Mouse (Mus musculus) right cerebral cortex, adult 18-20 months (tissue): ENCODE results near the gene Nbea.
"Not testable (repeated sequence)": the region's sequence is repeated elsewhere in the genome, so short reads cannot be mapped to it uniquely, and the experiment has no call there.

Experiments used
- DNase-seq: peaks from one replicate; pipeline ENCODE4 v3.0.0; 2022; ENCODE audit warnings: mixed read lengths

Gene Nbea

DNA sequence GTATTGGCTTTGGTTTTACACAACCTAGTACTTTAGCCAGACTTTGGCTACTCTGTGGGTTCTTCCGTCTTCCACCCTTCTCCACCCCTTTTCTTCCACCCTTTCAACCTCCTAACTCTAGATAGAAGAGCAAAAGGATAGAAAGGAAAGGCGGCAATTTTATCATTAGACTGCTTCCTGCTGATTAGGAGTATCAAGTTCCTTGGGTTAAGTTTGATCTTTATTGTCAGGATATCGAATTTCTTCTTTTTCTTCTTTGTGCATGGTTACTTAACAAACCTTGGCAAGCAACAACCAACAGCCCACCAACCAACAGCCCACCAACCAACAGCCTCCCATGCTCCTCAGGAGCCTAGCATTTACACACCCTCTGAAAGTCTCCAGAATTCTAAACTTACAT is 165.0 kb downstream of the Nbea start:
- no peak for DNase-seq

DNA sequence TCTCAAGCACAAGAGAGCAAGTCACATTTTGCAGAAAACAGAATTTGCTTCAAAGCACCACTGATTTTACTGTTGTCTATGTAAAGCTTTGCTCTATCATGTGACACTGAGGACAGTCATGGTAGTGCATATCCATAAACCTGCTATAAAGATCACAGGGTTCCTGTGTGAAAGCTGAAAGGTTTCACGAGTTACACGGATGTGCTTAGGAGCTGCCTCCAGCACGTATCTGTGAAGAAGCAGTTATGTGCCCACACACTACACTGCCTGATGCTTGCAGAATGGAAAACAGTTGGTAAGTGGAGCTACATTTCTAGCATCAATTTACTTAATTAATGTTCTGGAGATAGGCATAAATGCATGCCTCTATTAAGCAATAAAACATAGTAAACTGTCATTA is 172.4 kb downstream of the Nbea start:
- DNase-seq = peak; percentile 19

DNA sequence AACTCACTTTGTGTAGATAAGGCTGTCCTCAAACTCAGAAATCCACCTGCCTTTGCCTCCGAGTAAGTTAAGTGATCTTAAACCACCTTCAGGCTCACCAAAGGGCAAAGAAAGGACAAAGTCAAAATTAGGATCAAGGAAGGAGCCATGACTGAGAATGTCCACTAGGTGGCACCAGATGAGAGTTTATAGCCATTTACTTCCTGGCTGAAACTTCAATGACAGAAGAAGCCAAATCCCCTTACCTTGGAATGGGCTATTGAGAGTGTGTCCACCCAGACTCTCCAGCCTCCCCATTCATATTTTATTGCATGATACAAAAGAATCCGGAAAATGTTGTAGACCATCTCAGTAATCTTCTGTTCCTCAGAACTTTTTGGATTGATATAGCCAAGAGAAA is 175.5 kb downstream of the Nbea start:
- DNase-seq = peak; percentile 39

DNA sequence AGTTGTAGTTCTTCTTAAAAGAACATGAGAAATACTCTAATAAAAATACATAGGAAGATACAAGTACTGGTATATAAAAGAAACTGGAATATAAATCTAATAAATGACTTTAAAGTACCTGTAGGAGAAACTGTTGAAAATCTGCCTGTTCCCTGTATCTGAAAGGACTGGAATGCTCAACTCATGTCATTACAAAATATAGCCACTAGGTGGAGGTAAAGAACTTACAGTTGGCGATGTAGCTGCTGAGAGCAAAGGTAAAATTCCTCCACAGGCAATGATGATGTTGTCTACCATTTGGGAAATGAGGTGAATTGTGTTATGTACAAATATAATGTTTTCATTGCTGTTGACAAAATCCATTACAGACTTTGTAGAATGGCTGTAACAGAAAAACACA is 183.2 kb downstream of the Nbea start:
- DNase-seq = no peak

DNA sequence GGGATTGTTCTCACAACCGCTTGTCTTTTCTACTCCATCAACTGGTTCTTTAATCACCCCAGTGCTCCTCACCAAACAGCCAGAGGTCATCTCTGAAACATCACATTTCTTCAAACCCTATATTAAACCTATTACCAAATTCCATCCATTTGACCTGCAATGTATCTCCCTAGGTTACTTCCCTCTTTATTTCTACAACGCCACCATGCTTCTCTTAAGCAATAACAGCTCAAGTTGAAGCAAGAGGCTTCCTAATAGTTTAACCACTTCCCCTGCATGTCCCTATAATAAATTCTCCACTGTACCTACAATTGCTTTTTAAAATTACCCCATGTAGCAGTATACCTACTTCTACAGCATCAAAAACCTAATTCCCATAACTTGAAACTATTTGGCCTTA is 205.1 kb downstream of the Nbea start:
- DNase-seq = no peak

DNA sequence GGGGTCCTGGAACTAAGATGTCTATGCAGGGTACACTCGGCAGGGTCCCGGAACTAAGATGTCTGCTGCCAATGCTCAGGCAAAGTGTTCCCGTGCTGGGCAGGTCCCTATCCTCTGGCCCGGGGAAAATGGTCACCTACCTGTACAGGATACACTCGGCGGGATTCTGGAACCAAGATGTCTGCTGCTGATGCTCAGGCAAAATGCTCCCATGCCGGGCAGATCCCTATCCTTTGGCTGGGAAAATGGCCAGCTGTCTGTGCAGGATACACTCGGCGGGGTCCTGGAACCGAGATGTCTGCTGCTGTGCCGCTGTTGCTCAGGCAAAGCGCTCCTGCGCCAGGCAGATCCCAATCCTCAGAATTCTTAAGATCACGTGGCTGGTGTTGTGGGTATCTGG is 206.5 kb downstream of the Nbea start:
- DNase-seq = not testable (repeated sequence)

DNA sequence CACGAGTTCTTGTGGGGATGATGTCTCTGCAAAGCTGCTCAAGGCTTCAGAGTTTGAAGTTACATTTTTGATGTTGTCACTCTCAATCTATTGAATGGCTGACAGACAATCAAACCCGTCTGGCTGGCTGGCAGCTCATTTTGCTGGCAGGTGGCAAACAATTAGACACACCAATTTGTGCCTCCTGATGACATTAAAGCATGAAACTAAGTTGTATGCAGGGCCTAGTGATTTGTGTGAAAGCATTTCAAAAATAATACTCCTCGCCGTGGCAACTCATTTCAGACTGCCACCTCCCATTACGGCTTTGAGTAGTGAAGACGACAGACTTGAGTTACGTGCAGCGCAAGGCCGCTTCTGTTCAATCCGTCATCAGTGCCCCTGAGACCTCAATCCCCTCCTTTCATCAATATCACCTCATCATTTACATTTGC is 217.8 kb downstream of the Nbea start:
- DNase-seq = no peak

DNA sequence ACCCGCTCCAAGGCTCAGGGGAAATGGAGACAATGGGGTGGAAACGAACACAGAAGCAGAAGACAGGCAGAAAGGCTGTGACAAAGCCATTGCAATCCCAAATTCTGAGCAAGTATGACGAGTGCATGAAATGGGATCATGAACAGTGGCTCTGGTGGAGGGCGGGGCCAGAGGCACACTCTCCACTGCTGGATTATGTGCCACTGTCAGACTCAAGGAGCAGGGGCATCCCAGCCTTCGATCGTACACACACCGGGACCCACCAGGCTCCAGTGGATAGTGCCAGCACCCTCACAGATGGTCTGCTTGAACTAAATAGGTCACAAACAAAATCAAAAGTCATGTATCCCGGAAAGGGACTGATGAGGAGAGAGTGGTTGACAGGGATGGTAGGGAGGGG is 220.5 kb downstream of the Nbea start:
- no peak for DNase-seq

DNA sequence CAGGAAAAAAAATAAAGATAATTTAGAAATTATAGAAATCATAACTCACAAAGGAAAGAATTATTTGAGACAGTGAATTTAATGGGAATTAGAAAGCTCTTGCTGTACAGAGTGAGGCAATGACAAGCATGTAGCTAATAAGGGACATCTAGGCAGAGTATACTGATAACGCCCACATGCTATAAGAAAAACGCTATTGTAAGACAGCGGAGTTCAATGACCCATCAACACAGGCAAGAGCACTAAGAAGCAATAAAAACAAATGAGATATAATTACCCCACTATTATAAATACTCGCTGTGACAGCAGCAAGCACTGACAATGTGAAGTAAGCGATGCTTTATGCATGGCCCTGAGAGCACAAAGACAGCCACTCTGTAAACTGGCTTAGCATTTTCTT is 233.5 kb downstream of the Nbea start:
- DNase-seq = no peak

DNA sequence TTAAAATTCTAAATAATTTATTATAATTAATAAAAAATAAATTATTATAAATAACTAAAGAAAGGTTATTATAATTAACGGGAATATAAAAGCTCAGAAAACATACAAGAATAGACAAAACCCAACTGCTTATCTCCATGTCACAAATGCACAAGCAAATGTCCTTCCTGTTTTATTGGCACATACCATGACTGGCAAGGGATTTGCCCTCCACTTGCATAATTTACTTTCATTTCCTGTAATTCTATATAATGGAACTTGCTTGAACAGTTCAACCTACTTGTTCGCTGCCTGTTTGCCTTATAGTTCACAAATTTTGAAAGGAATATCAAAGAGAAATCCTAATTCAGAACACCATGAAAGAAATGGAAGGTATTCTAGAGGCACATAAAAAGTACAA is 234.4 kb downstream of the Nbea start:
- no peak for DNase-seq

DNA sequence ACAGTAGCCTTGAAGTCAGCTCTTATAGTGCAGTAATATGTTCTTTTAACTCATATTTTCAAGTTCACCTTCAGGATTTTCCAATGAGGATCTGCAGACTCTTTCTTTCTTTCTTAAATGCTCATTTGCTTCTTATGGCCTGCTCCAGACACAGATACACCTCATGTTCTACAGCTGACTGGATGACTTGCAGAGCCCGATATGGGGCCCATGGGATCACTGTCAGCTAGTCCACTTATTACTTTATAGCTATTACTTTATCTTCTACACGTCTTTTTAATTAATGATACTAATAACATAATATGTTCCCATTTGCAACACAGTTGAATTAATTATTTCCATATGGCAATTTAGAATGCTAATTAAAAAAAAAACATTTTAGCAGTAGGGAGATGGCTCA is 256.2 kb downstream of the Nbea start:
- DNase-seq = no peak

DNA sequence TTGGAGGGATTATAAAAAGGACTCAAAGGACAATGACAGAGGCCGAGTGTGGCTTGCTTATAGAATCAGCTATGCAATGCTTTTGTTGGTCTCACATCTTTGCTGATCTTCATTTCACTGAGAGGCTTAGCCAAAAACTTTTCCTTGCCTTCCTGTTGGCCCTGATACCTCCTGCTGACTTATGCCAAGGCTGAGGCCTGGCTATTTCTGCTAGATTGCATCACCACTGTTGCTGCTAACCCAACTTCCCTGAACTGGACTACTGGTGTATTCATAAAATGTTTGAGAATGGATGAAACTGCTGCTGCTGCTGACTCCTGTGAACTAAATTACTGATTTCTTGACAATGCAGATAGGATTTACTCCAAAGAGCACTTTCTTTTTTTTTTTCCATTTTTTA is 274.2 kb downstream of the Nbea start:
- no peak for DNase-seq

DNA sequence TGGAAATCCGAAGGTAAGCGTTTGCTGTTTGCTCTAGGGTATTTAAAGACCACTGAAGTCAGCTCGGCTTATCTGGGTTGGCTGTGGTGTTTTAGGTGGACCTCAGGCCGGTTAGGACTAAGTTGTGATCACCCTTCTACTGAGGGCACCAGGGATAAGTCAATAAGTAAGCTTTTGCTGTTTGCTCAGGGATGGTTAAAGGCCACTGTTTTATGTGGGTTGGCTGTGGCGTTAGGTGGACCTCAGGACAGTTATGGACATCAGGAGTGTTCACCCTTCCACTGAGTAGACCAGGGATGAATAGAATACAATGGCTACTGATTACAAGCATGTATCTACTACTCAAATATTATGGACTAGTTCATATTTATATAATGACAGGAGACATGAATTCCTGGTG is 292.9 kb downstream of the Nbea start:
- DNase-seq = no peak

DNA sequence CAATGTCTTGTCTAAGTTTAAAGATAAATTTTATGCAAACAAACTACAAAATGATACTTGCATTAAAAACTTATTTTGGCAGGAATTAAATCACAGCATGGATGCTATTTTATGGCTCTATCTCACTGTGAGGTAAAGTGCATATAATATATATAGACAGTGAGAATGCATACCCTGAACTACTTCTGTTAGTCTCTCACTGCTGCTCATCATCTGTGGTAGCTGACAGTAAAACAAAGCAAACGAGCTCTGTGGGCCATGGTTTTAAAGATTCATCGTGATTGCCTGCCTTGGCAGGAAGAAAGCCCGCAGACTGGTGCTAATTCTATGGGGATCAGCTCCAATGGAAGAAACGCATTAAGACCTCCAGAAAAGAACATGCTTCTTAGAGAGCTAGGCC is 294.3 kb downstream of the Nbea start:
- DNase-seq = no peak

DNA sequence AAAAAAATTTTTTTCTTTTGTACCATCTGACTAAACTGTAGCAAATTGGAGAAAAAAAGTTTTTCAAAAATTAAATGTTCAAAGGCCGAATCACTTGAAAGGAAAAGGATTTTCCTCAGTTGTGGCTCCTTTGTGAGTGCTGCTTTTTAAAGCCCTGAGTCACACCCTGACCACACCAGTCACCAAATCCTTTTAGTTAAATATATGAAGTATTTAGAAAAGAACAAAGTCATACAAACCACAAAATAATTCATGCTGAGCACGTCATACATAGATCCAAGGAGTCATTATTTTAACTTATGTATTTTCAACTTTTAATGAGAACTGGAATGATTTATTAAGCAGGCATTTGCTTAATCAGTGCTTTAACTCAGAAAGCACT is 295.7 kb downstream of the Nbea start:
- no peak for DNase-seq

DNA sequence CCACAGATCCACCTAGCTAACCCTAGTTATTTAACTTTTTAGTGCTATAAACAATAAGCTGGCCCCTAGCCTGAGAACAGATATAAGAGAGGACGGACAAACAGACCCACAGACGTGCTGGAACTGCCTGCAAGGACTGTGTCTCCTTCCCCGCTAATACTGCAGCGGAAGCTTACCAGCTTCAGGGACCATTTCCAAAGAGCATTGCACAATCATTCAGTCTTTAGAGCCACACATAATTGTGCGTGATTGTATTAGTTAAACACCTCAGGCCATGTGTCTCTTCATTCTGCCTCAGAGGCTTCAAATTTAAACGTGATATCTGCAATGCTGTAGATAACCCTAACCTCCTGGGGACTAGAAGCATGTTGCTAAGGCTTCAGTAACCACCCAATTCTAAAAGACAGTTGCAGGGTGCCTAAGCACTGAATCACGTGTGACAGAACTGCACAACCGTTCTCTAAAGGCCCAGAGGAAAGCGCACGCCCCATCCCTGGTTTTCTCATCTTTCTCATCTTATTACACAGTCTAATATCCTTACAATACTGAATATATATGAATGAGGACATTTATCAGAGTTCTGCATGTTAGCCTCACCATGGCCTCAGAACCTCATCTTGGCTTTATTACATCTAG is 296.2 kb downstream of the Nbea start:
- no peak for DNase-seq

DNA sequence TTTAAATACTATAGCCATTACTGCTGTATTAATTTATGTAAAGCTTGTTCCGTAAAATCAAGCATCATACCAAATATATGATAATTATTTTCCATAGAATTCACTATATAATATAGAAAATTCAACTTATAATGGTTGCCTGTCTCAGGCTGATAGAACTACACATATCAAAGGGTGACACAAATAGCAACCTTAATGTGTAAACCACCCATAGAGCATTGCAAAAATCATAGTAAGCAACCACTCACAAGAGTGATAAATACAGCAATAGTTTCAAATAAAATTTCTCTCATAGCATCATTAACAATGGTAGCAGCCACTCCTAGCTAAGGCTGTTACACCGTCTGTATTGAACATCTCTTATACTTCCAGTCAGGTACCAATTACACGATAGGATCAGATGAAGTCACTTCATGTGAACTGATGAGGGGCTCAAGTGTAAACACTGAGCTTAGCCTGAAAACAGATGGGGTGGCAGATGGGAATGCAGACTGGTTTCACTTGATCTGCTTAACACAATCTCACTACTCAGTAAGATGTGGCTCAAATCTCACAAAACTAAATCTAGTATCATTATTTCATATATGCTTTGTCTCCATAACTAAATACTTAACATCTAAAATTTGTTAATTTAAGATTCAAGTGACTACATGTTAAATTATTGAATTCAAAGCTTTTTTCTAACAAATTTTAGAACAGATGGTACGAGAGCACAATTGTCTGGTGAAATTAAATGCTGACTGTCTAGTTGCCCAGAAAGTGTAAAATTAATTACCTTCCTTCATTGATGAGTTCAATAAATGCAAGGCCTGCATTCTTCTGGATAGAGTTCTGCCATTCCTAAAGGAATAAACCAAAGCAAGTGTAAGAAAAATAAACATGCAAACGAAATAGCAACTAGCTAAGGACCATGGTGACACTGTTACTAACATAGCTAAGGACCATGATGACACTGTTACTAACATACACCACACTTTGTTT is 310.3 kb downstream of the Nbea start:
- DNase-seq = no peak

DNA sequence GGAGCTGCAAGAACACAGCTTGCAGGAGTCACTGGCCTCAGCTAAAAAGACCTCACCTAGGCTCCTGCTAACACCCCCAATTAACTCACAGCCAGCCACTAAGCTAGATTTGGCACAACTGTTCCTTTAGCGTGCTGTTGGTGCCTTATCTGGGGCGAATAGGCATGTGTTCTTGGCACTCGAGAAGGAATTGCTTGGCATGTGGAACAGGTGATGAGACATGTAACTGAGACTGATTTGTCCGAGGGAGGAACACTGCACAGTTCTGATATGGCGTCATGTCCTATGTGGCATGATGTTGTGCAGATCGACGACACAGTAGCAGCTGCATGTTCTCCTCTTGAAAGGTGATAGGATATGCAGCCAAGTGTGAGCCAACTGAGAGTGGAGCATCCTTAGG is 331.0 kb downstream of the Nbea start:
- no peak for DNase-seq

DNA sequence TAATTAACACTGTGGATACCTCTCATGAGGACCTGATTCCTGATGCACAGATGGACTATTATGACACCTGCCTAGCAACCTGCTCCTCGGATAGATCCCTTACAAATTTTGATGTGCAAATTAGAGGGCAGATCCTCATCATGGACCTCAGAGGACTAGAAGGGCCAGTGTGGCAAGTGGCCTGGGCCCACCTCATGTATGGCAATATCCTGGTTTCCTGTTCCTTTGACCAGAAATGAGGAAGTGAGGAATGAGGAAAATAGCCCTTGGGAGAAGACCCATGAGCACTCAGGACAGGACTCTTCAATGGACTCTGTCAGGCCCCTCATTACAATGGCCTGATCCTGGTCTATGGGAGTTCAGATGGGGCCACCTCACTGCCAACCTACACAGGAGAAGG is 336.4 kb downstream of the Nbea start:
- no peak for DNase-seq

DNA sequence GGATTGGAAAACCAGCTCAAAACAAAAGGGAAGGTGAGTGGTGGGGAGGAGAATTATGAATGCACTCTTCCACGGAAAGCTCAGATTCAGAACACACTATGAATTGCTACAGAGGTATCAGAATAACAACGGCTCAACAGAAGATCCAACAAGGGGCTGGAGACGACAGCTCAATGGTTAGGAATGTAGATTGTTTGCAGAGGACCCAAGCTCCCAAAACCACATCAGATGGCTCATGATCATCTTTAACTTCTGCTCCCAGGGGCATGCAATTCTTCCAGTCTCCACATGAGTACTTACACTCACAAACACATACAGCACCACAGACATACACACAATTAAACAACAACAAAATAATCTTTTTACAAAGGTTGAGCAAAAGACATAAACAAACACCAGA is 346.3 kb downstream of the Nbea start:
- no peak for DNase-seq

DNA sequence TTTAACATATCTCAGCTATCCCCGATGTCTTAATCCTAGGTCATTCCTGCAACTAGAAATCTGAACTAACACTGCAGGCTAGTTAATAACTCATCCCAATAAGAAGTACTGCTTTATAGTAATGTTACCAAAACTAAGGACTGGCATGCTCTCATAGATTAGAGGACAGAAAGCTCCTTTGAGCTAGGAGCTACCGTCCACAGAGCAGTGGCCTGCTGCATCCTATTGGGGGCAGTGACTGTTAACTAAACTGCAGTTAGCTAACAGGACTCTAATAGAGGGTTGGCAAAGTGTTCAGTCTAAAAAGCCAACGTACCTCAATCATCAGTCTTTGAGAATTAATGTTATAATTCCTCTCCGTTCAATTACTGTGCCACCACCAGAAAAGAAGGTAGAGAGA is 348.3 kb downstream of the Nbea start:
- DNase-seq = no peak

DNA sequence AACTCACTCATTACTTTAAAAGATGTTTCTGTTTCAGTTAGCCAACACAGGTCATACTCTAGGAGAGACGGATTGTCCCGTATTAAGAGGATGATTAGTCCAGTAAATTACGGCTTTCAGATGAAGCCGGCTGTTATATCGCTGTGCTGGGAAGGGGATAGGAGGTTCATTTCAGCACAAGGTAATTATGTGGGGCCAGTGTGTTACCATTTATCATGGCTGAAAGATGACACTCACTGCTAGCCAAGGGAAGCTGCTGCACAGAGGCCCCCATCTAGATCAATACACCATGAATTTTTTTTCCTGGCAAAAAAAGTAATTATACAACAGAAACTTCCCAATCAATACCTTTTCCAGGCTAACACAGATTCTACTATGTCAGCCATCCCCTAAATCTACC is 353.3 kb downstream of the Nbea start:
- DNase-seq = no peak

DNA sequence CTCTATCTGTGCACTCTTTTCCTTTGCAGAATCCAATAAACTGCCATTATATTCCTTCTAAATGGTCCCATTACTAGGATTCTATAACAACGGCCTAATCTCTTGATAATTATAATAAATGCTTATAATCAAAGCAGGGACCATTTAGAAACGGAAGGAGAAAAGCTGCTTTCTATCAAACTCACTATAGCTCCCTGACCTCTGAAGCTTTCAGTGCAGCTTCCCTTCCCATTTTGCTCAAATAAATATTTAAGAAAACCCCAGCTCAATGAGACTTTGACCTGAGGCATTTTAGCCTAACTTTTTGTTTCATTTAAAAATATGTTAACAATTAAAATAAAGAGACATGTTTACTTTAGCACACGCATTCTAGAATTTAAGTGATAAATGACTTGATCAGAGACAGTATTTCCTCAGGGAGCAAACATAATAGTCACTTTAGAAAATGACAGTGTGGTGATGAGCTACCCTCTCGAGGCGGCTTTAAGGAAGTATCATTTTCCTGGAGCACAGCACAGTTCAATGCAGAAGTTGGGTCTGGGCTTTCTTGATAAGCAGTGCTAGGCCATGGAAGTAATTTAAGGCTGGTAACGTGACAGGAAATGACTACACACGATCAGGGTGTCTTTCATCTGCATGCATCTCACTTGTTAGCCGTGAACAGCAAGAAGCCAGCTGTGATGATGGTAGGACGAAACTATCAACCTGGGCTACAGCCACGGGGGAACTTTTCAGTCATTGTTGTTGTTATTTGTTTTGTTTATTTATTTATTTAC is 354.8 kb downstream of the Nbea start:
- no peak for DNase-seq

DNA sequence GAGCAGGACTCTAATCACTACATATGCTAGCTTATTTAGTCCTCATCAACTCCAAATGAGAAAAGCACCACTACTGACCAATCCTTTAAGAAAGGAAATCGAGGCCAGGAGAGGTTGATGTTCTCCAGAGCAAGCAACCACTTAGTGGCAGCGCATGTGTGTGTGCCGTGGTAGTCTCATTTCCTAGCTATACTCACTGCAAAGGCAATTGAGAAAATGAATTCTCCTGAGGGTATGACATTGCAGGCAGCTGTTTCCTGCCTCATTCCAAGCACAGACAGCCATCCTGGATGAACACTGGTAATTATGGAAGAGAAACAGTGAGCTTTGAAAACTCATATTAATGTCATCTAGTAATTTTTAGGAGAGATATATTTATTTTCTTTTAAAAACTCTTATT is 358.6 kb downstream of the Nbea start:
- DNase-seq = no peak
